Mouse (Mus musculus) heart, embryonic 16.5 days (tissue): ENCODE results near the gene Ube2j2. TPM values are rescaled to one million over a fixed set of nuclear protein-coding genes. Genes with fewer than 3 reads are reported as not detected.

Source experiments
- ATAC-seq: fragments of 200-750 bp; cut with Nextera tagmentation; replicated peaks from 2 replicates; pipeline ENCODE4 v1.8.0; 2017; ENCODE audit warnings: moderate number of reproducible peaks; ENCODE audit not compliant: insufficient read depth, low FRiP score; ENCODE audit errors: extremely low read depth
- H3K27ac ChIP-seq: fragments of 300-500 bp; sonication (generic); 2 replicates; pipeline ENCODE4 v1.5.1; 2014; ENCODE audit warnings: mild to moderate bottlenecking, low read length, control low read depth, moderate library complexity
- H3K27me3 ChIP-seq: fragments of 300-500 bp; sonication (generic); 2 replicates; pipeline ENCODE4 v1.6.1; 2014; ENCODE audit warnings: low read length, mixed read lengths; ENCODE audit not compliant: control insufficient read depth, insufficient read depth
- H3K36me3 ChIP-seq: fragments of 300-500 bp; sonication (generic); 2 replicates; pipeline ENCODE4 v1.6.1; 2014; ENCODE audit not compliant: control insufficient read depth, insufficient read depth
- H3K4me1 ChIP-seq: fragments of 300-500 bp; sonication (generic); 2 replicates; pipeline ENCODE4 v1.6.1; 2014; ENCODE audit warnings: low read length, mixed read lengths; ENCODE audit not compliant: control insufficient read depth, insufficient read depth
- H3K4me2 ChIP-seq: fragments of 300-500 bp; sonication (generic); 2 replicates; pipeline ENCODE4 v1.6.1; 2014; ENCODE audit warnings: low read depth, mild to moderate bottlenecking, control low read depth, low read length
- H3K4me3 ChIP-seq: fragments of 300-500 bp; sonication (generic); 2 replicates; pipeline ENCODE4 v1.5.1; 2014; ENCODE audit warnings: mild to moderate bottlenecking, control low read depth, low read length
- H3K9ac ChIP-seq: fragments of 300-500 bp; sonication (generic); 2 replicates; pipeline ENCODE4 v1.6.1; 2014; ENCODE audit warnings: low read length, control low read depth
- H3K9me3 ChIP-seq: fragments of 300-500 bp; sonication (generic); replicated peaks from 2 replicates; pipeline ENCODE4 v1.6.1; 2016; ENCODE audit warnings: low read length; ENCODE audit not compliant: control insufficient read depth
- WGBS: fragments of 180-500 bp; shearing (Covaris S2); extraction: QIAGEN DNeasy Blood & Tissue Kit; methylation state at CpG from one replicate; pipeline ENCODE4 v1.1.7; 2014; 5-methylcytosine and 5-hydroxymethylcytosine counted together
- polyA plus RNA-seq: library from polyadenylated mRNA; unstranded; fragments of >200 nt; fragmentation: Nextera tagmentation; extraction: Ambion mirVana; gene quantifications from 2 replicates; pipeline ENCODE4 v1.2.1, GENCODE M21; 2015

Ube2j2 gene
- polyA plus RNA-seq: 74.9 and 80.1 TPM in 2 replicates

DNA sequence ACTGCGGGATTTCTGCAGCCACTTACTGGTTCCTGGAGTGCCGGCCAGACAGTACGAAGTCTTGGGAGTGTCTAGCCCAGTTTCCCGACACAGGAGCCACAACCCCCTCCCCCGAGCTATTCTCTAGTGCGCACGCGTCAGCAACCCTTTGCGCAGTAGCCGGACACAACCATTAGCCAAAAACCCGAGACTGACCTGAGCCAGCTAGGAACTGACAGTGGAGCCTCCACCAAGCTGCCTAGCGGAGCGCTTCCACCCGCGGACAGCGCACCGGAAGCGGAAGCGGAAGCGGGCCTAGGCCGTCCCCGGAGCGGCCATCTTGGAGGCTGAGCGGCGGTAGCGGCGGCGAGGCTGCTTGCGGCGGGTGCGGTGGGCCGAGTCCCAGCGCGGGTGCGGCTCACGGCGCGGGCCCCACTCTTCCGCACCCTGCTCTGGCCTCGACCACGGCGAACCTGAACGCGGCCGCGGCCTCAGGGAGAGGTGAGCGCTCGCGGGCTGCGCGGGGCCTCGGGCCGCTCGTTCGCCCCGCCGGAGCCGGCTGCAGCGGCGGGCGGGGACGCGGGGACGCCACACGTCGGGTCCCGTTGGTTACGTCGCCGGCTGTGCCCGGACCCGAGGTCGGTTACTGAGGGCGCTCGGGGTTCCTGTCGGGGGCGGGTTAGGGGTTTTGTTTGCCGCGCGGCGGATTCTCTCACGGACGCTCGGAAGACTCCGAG lies at the start of gene Ube2j2:
TSS of gene Ube2j2 (plus strand) at position 298 of the 716 bp plus-strand sequence.
- H3K4me1 ChIP-seq: peaks cover 16% of the 10 kb centered on the region

DNA sequence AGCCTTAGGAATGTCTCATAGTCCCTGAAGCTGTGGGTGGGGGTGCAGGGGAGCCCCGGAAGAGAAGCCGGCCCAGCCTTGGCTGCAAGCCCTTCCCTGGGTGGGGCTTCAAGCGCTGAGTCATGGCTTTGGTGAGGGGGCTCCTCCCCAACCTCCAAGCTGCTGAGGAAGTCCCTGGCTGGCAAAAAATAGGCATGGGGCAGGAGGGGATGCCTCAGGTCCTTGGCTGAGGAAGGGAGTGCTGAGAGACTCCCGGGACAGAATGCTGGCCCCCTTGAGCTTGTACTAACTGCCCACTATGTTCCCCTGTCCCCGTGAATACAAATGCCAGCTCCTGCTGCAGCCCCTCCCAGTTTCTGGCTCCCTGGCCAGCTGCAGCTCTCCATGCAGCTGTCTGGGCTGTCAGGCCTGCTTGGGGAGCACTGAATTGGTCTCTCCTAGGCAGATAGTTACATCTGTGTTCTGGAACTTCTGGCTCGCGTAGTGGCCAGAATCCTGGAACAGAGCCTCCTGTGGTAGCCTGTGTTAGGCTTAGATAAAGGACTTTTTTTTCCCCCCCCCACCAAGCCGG lies 49.2 kb upstream of the Ube2j2 start:
- Histone ChIP-seq H3K27me3 (no peaks in the 10 kb centered on the region), H3K9ac (peak overlapping the region; percentile 16; the same call in 1 of the 2 replicates), H3K27ac (peak overlapping the region; percentile 12), H3K4me2 (peak overlapping the region; percentile 29), H3K9me3 (no peaks in the 10 kb centered on the region), H3K36me3 (peaks cover 14% of the 10 kb centered on the region), H3K4me3 (no peak overlapping the region; the same call in 1 of the 2 replicates), H3K4me1 (peaks cover 39% of the 10 kb centered on the region)
- ATAC-seq: no peak
- 19% methylated on average over 8 of the region's 8 CpGs for WGBS

More for the DNA sequence above, at the start of gene Ube2j2:
- H3K27ac ChIP-seq: peak within 1 kb of the TSS; percentile 89
- no peaks in the 10 kb centered on the region for H3K27me3 ChIP-seq
- under 1% methylated on average over 83 of the region's 85 CpGs for WGBS
- H3K36me3 ChIP-seq: peaks cover 5% of the 10 kb centered on the region; the same call in 1 of the 2 replicates
- peak within 1 kb of the TSS; percentile 97 for H3K4me3 ChIP-seq
- ATAC-seq: peak; percentile 99
- peak within 1 kb of the TSS; percentile 97 for H3K9ac ChIP-seq
- H3K9me3 ChIP-seq: no peaks in the 10 kb centered on the region
- H3K4me2 ChIP-seq: peak within 1 kb of the TSS; percentile 99

- Histone ChIP-seq H3K27ac (peak overlapping the region; percentile 32; the same call in 1 of the 2 replicates), H3K9me3 (no peaks in the 10 kb centered on the region), H3K36me3 (peaks cover 20% of the 10 kb centered on the region), H3K4me1 (peaks cover 38% of the 10 kb centered on the region), H3K4me3 (no peak overlapping the region), H3K9ac (no peak overlapping the region), H3K4me2 (peak overlapping the region; percentile 29; the same call in 1 of the 2 replicates), H3K27me3 (no peaks in the 10 kb centered on the region)
- ATAC-seq: no peak
- WGBS: 41% methylated on average over 6 of the region's 6 CpGs
Measured at GRCm38 (mm10) chr4:155895216-155895615, 48.4 kb upstream of the Ube2j2 start.

GRCm38 (mm10) chr4:155895826-155896225 lies 47.8 kb upstream of the Ube2j2 start:
- Histone ChIP-seq H3K4me1 (peaks cover 34% of the 10 kb centered on the region), H3K36me3 (peaks cover 22% of the 10 kb centered on the region), H3K27me3 (no peaks in the 10 kb centered on the region), H3K9me3 (no peaks in the 10 kb centered on the region), H3K9ac (no peak overlapping the region), H3K27ac (no peak overlapping the region), H3K4me3 (no peak overlapping the region), H3K4me2 (no peak overlapping the region)
- ATAC-seq: no peak
- 85% methylated on average over 4 of the region's 4 CpGs for WGBS

DNA sequence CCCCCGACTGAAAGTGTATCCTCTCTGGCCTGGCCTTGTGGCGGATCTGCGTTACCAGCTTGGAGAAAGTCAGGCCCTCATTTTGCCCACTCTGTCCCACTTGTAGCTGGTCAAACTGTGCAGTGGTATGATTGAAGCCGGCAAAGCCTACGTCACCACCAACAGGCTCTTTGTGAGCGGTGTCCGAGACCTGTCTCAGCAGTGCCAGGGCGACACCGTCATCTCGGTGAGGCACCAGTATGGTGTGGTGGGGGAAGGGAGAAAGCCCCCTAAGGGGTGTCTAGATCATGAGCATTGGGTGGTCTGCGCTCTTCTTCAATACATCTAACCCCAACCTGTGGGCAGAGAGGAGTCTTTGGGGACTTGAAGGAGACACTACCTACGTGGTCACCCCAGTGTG lies 47.2 kb upstream of the Ube2j2 start:
- Histone ChIP-seq H3K4me1 (peaks cover 39% of the 10 kb centered on the region), H3K27me3 (no peaks in the 10 kb centered on the region), H3K4me2 (no peak overlapping the region), H3K9ac (no peak overlapping the region), H3K4me3 (no peak overlapping the region), H3K9me3 (no peaks in the 10 kb centered on the region), H3K27ac (no peak overlapping the region), H3K36me3 (peaks cover 22% of the 10 kb centered on the region)
- no peak for ATAC-seq
- WGBS: 94% methylated on average over 12 of the region's 12 CpGs

- H3K4me2 ChIP-seq: no peak overlapping the region
- no peaks in the 10 kb centered on the region for H3K9me3 ChIP-seq
- H3K9ac ChIP-seq: no peak overlapping the region
- no peaks in the 10 kb centered on the region for H3K27me3 ChIP-seq
- H3K27ac ChIP-seq: no peak overlapping the region
- no peak for ATAC-seq
- WGBS: 98% methylated on average over 2 of the region's 2 CpGs
- no peak overlapping the region for H3K4me3 ChIP-seq
- peaks cover 34% of the 10 kb centered on the region for H3K4me1 ChIP-seq
- peaks cover 30% of the 10 kb centered on the region for H3K36me3 ChIP-seq
Measured at GRCm38 (mm10) chr4:155898318-155898717, 45.3 kb upstream of the Ube2j2 start.

DNA sequence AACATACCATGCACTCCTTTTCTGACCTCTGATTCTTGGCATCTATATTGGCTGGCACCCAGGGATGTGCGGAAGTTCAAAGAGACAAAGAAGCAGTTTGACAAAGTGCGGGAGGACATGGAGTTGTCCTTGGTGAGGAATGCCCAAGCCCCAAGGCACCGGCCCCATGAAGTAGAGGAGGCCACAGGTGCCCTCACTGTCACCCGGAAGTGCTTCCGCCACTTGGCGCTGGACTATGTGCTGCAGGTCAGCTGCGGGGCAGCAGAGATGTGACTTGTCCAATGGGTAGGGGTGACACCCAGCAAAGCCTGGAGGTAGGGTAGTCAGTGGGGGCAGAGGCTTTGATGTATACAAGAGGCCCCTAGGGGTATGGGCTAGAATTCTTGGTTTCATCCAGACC lies 44.3 kb upstream of the Ube2j2 start:
- H3K27me3 ChIP-seq: no peaks in the 10 kb centered on the region
- no peak overlapping the region for H3K27ac ChIP-seq
- no peaks in the 10 kb centered on the region for H3K9me3 ChIP-seq
- H3K4me1 ChIP-seq: peaks cover 24% of the 10 kb centered on the region
- 87% methylated on average over 7 of the region's 7 CpGs for WGBS
- no peak overlapping the region for H3K4me3 ChIP-seq
- H3K36me3 ChIP-seq: peaks cover 39% of the 10 kb centered on the region
- no peak overlapping the region for H3K9ac ChIP-seq
- no peak overlapping the region for H3K4me2 ChIP-seq
- ATAC-seq: no peak

GRCm38 (mm10) chr4:155901205-155901604 lies 42.4 kb upstream of the Ube2j2 start:
- peaks cover 43% of the 10 kb centered on the region for H3K36me3 ChIP-seq
- peak; percentile 77 for ATAC-seq
- H3K27ac ChIP-seq: peak overlapping the region; percentile 42; the same call in 1 of the 2 replicates
- no peak overlapping the region for H3K4me3 ChIP-seq
- H3K4me2 ChIP-seq: no peak overlapping the region
- H3K9ac ChIP-seq: no peak overlapping the region
- peaks cover 11% of the 10 kb centered on the region for H3K4me1 ChIP-seq
- 40% methylated on average over 3 of the region's 3 CpGs for WGBS
- H3K9me3 ChIP-seq: no peaks in the 10 kb centered on the region
- no peaks in the 10 kb centered on the region for H3K27me3 ChIP-seq

- H3K27me3 ChIP-seq: no peaks in the 10 kb centered on the region
- no peak overlapping the region for H3K4me2 ChIP-seq
- ATAC-seq: no peak
- WGBS: 90% methylated on average over 13 of the region's 13 CpGs
- H3K4me1 ChIP-seq: peaks cover 11% of the 10 kb centered on the region
- H3K27ac ChIP-seq: no peak overlapping the region
- H3K36me3 ChIP-seq: peaks cover 35% of the 10 kb centered on the region
- H3K4me3 ChIP-seq: no peak overlapping the region
- no peaks in the 10 kb centered on the region for H3K9me3 ChIP-seq
- H3K9ac ChIP-seq: no peak overlapping the region
Measured at GRCm38 (mm10) chr4:155903246-155903645, 40.4 kb upstream of the Ube2j2 start.
